Comparison of ENCODE assay signal across 11 mouse cellular contexts in the genomic region with DNA sequence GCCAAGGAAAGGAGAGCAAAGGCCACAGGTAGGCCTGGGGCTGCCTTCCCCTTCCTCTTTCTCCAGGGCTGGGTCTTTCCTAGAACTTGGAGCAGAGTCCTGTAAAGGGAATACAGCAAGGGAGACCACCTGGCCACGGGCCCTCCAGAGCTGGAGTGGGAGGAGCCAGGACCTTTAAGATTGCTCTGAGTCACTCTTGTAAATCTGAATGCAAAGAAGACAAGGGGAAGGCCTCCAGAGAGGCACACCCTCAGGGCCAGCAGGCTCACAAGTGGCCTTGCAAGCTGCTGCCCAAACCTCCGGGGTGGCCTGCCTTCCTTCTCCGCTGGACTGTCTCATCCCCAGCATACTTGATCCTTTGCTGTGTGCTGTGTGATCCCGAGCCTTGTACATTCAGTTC. TPM values are rescaled to one million over a fixed set of nuclear protein-coding genes. Genes with fewer than 3 reads are reported as not detected.
DNase-seq lines count a peak whose midpoint lies in the region; ATAC-seq and TF ChIP-seq lines count a peak whose summit lies in the region.
"Had no signal": no experiment of that assay in that cellular context is flagged by ENCODE, and none has a peak within 500 bp of the region (broad histone marks: within the 10 kb centered on the region; RNA-seq: fewer than 3 reads in every experiment).

No protein-coding gene starts in this region.

- H3K4me1 ChIP-seq in lung, postnatal 0 days (ENCODE audit: insufficient read depth, low read depth, low read length) = no peaks in the 10 kb centered on the region
- H3K4me1 ChIP-seq in limb, embryonic 15.5 days = peaks cover 35% of the 10 kb centered on the region
- H3K4me1 ChIP-seq in stomach, postnatal 0 days (replicated peaks; ENCODE audit: control insufficient read depth, insufficient read depth) = no peaks in the 10 kb centered on the region

- no peak overlapping the region for H3K4me2 ChIP-seq in lung, postnatal 0 days (replicated peaks; ENCODE audit: low read depth, low read length)
- H3K4me2 ChIP-seq in limb, embryonic 15.5 days = no peak overlapping the region
- H3K4me2 ChIP-seq in stomach, postnatal 0 days (replicated peaks; ENCODE audit: low read depth) = no peak overlapping the region
- H3K4me2 ChIP-seq: lung, embryonic 15.5 days had no signal

- H3K27me3 ChIP-seq in lung, postnatal 0 days (replicated peaks; ENCODE audit: insufficient read depth, low read length) = no peaks in the 10 kb centered on the region
- no peaks in the 10 kb centered on the region for H3K27me3 ChIP-seq in limb, embryonic 15.5 days
- no peaks in the 10 kb centered on the region for H3K27me3 ChIP-seq in stomach, postnatal 0 days (ENCODE audit: control insufficient read depth, insufficient read depth, low read length)
- H3K27me3 ChIP-seq: lung, embryonic 15.5 days had no signal

- no peaks in the 10 kb centered on the region for H3K9me3 ChIP-seq in lung, postnatal 0 days (ENCODE audit: low read length)
- H3K9me3 ChIP-seq in limb, embryonic 15.5 days = no peaks in the 10 kb centered on the region
- H3K9me3 ChIP-seq in stomach, postnatal 0 days (ENCODE audit: control insufficient read depth, low read length) = no peaks in the 10 kb centered on the region
- H3K9me3 ChIP-seq: lung, embryonic 15.5 days had no signal

- H3K27ac ChIP-seq in lung, postnatal 0 days (ENCODE audit: low read length) = no peak overlapping the region
- H3K27ac ChIP-seq in limb, embryonic 15.5 days = peak overlapping the region; percentile 54
- H3K27ac ChIP-seq in stomach, postnatal 0 days (replicated peaks) = peak overlapping the region; percentile 58
- H3K27ac ChIP-seq: lung, embryonic 15.5 days had no signal

- no peak for TF ChIP-seq EP300 in lung, postnatal 0 days (IDR thresholded peaks at IDR 0.05)
- TF ChIP-seq EP300 in stomach, postnatal 0 days (optimal IDR thresholded peaks at IDR 0.05) = no peak

- no peaks in the 10 kb centered on the region for H3K36me3 ChIP-seq in lung, postnatal 0 days (ENCODE audit: insufficient read depth, low read length)
- no peaks in the 10 kb centered on the region for H3K36me3 ChIP-seq in limb, embryonic 15.5 days
- no peaks in the 10 kb centered on the region for H3K36me3 ChIP-seq in stomach, postnatal 0 days (ENCODE audit: control insufficient read depth, insufficient read depth, low read length)
- H3K36me3 ChIP-seq: lung, embryonic 15.5 days had no signal

- DNase-seq in adrenal gland, postnatal 14 days = peak; percentile 51
- no peak for DNase-seq in adrenal gland, postnatal 10 days
- peak; percentile 47 for DNase-seq in lung, postnatal 0 days (ENCODE audit: low spot score)
- DNase-seq in lung, postnatal 14 days = no peak
- DNase-seq in stomach, postnatal 0 days (ENCODE audit: low spot score) = peak; percentile 50
- DNase-seq in ovary, postnatal 10 days (ENCODE audit: low spot score) = no peak
- no peak for DNase-seq in natural killer cell, adult 2 months (ENCODE audit: low spot score in 2 of 2)

- no peak overlapping the region for H3K4me3 ChIP-seq in lung, postnatal 0 days (ENCODE audit: low read depth, low read length)
- no peak overlapping the region for H3K4me3 ChIP-seq in limb, embryonic 15.5 days
- H3K4me3 ChIP-seq in stomach, postnatal 0 days (ENCODE audit: low read depth, low read length) = no peak overlapping the region
- H3K4me3 ChIP-seq: erythroblast, embryonic 14.5 days; lung, embryonic 15.5 days had no signal

- 46% methylated on average over 4 of the region's 4 CpGs for WGBS in lung, postnatal 0 days
- WGBS in limb, embryonic 15.5 days = 37% methylated on average over 4 of the region's 4 CpGs
- 34% methylated on average over 4 of the region's 4 CpGs for WGBS in stomach, postnatal 0 days

- ATAC-seq in lung, postnatal 0 days = peak; percentile 45
- peak; percentile 41; the same call in 1 of the 2 replicates for ATAC-seq in limb, embryonic 15.5 days (ENCODE audit: insufficient number of reproducible peaks, low FRiP score, low TSS enrichment, low read depth)
- peak; percentile 63 for ATAC-seq in stomach, postnatal 0 days (ENCODE audit: low FRiP score, low TSS enrichment)
- ATAC-seq: inflammation-experienced regulatory T-cells, adult 6 months had no signal

- TF ChIP-seq CTCF in lung, postnatal 0 days (IDR thresholded peaks at IDR 0.05) = no peak
- no peak for TF ChIP-seq CTCF in stomach, postnatal 0 days (IDR thresholded peaks at IDR 0.05; ENCODE audit: low read depth)

- H3K9ac ChIP-seq in lung, postnatal 0 days (replicated peaks; ENCODE audit: low read depth) = no peak overlapping the region
- H3K9ac ChIP-seq in limb, embryonic 15.5 days = no peak overlapping the region
- 0 out of 2 replicates have a peak overlapping the region, but pooled peaks have one; percentile 13 for H3K9ac ChIP-seq in stomach, postnatal 0 days (ENCODE audit: low read length)
- H3K9ac ChIP-seq: lung, embryonic 15.5 days had no signal

RNA-seq across cellular contexts. Expression of gene Arap1, which starts 13.9 kb away (rescaled TPM):
- 39.7 and 55.7 TPM in 2 replicates for total RNA-seq in adrenal gland, postnatal 14 days (2021)
- total RNA-seq in adrenal gland, postnatal 10 days (2021) = 10 to 100 TPM; 47.2 to 74.1 TPM
- polyA plus RNA-seq in lung, postnatal 0 days (2015; fragmentation: Nextera tagmentation; extraction: Ambion mirVana) = 105 and 110 TPM in 2 replicates
- 85.0 and 85.6 TPM in 2 replicates for polyA plus RNA-seq in limb, embryonic 15.5 days (2015; fragmentation: Nextera tagmentation; extraction: Ambion mirVana)
- polyA plus RNA-seq in stomach, postnatal 0 days (2015; fragmentation: Nextera tagmentation; extraction: Ambion mirVana) = 37.2 and 44.7 TPM in 2 replicates

RNA-seq across cellular contexts. Expression of gene Stard10, which starts 44.9 kb away (rescaled TPM):
- total RNA-seq in adrenal gland, postnatal 14 days (2021) = 20.2 and 77.9 TPM in 2 replicates
- total RNA-seq in adrenal gland, postnatal 10 days (2021) = 100 to 1,000 TPM in 1 of 2 experiments, 10 to 100 TPM in 1; 53.2 to 109 TPM
- polyA plus RNA-seq in lung, postnatal 0 days (2015; fragmentation: Nextera tagmentation; extraction: Ambion mirVana) = 40.3 and 46.3 TPM in 2 replicates
- polyA plus RNA-seq in limb, embryonic 15.5 days (2015; fragmentation: Nextera tagmentation; extraction: Ambion mirVana) = 27.7 and 30.0 TPM in 2 replicates
- polyA plus RNA-seq in stomach, postnatal 0 days (2015; fragmentation: Nextera tagmentation; extraction: Ambion mirVana) = 132 and 144 TPM in 2 replicates

RNA-seq across cellular contexts. Expression of gene Gm45837, which starts 48.9 kb away (rescaled TPM):
- total RNA-seq in adrenal gland, postnatal 14 days (2021) = not detected in 2 replicates
- 1 to 10 TPM in 1 of 2 experiments, not detected in 1; 3.7 TPM for total RNA-seq in adrenal gland, postnatal 10 days (2021)
- polyA plus RNA-seq in lung, postnatal 0 days (2015; fragmentation: Nextera tagmentation; extraction: Ambion mirVana) = 4.0 and 4.2 TPM in 2 replicates
- 3.6 and 12.5 TPM in 2 replicates for polyA plus RNA-seq in limb, embryonic 15.5 days (2015; fragmentation: Nextera tagmentation; extraction: Ambion mirVana)
- 0.24 TPM in 1 of 2 replicates, not detected in the other for polyA plus RNA-seq in stomach, postnatal 0 days (2015; fragmentation: Nextera tagmentation; extraction: Ambion mirVana)
- polyA plus RNA-seq: erythroblast, embryonic 14.5 days had no signal

RNA-seq across cellular contexts. Expression of gene Atg16l2, which starts 59.7 kb away (rescaled TPM):
- total RNA-seq in adrenal gland, postnatal 14 days (2021) = 16.6 and 21.5 TPM in 2 replicates
- 10 to 100 TPM; 14.6 to 18.5 TPM for total RNA-seq in adrenal gland, postnatal 10 days (2021)
- polyA plus RNA-seq in lung, postnatal 0 days (2015; fragmentation: Nextera tagmentation; extraction: Ambion mirVana) = 12.9 and 17.1 TPM in 2 replicates
- polyA plus RNA-seq in limb, embryonic 15.5 days (2015; fragmentation: Nextera tagmentation; extraction: Ambion mirVana) = 17.1 and 19.4 TPM in 2 replicates
- polyA plus RNA-seq in stomach, postnatal 0 days (2015; fragmentation: Nextera tagmentation; extraction: Ambion mirVana) = 6.0 and 7.1 TPM in 2 replicates

RNA-seq across cellular contexts. Expression of gene Pde2a, which starts 59.7 kb away (rescaled TPM):
- 132 and 141 TPM in 2 replicates for total RNA-seq in adrenal gland, postnatal 14 days (2021)
- total RNA-seq in adrenal gland, postnatal 10 days (2021) = 100 to 1,000 TPM; 113 to 120 TPM
- polyA plus RNA-seq in lung, postnatal 0 days (2015; fragmentation: Nextera tagmentation; extraction: Ambion mirVana) = 3.2 and 4.3 TPM in 2 replicates
- 13.6 and 14.5 TPM in 2 replicates for polyA plus RNA-seq in limb, embryonic 15.5 days (2015; fragmentation: Nextera tagmentation; extraction: Ambion mirVana)
- 9.2 and 9.5 TPM in 2 replicates for polyA plus RNA-seq in stomach, postnatal 0 days (2015; fragmentation: Nextera tagmentation; extraction: Ambion mirVana)

Comparison
In these comparisons a context has a peak if more than half of its experiments do, and no peak if none do; other contexts are left out.
1. DNase-seq: peak in adrenal gland, postnatal 14 days (single experiment), lung, postnatal 0 days (single experiment) and stomach, postnatal 0 days (single experiment); none in adrenal gland, postnatal 10 days (single experiment), lung, postnatal 14 days (single experiment), ovary, postnatal 10 days (single experiment) and natural killer cell, adult 2 months (0 of 2).
2. Peak in every context shown above with its lines, with median percentiles within 50 percentile points of each other: ATAC-seq.